Mouse (Mus musculus) myocyte (in vitro differentiated cells): ENCODE measurements around the gene Tmem191c.

Experiments
- E2F4 ChIP-seq: IDR thresholded peaks from one replicate; pipeline ENCODE4 v1.6.1; 2011; ENCODE audit warnings: mild to moderate bottlenecking, control low read depth, moderate library complexity; ENCODE audit not compliant: insufficient read depth
- MAX ChIP-seq: IDR thresholded peaks from one replicate; pipeline ENCODE4 v1.6.1; 2011; ENCODE audit warnings: low read depth, mild to moderate bottlenecking, control low read depth
- MYOG ChIP-seq, 3 experiments: IDR thresholded peaks; one replicate each; pipeline ENCODE4 v1.6.1; 2011; ENCODE audit warnings: control low read depth in 2 of 3, low read depth in 2 of 3, mild to moderate bottlenecking in 2 of 3; ENCODE audit not compliant: insufficient read length in 2 of 3, control insufficient read depth in 1 of 3, insufficient read depth in 1 of 3
- POLR2A ChIP-seq: IDR thresholded peaks from one replicate; pipeline ENCODE4 v1.6.1; 2011; ENCODE audit warnings: low read depth, mild to moderate bottlenecking, control low read depth, moderate library complexity; ENCODE audit not compliant: insufficient read length
- TCF12 ChIP-seq: IDR thresholded peaks from one replicate; pipeline ENCODE4 v1.6.1; 2011; ENCODE audit warnings: mild to moderate bottlenecking, control low read depth; ENCODE audit not compliant: poor library complexity, insufficient read depth, severe bottlenecking
- USF1 ChIP-seq: IDR thresholded peaks from one replicate; pipeline ENCODE4 v1.6.1; 2011; ENCODE audit warnings: low read depth, mild to moderate bottlenecking, control low read depth, moderate library complexity

DNA sequence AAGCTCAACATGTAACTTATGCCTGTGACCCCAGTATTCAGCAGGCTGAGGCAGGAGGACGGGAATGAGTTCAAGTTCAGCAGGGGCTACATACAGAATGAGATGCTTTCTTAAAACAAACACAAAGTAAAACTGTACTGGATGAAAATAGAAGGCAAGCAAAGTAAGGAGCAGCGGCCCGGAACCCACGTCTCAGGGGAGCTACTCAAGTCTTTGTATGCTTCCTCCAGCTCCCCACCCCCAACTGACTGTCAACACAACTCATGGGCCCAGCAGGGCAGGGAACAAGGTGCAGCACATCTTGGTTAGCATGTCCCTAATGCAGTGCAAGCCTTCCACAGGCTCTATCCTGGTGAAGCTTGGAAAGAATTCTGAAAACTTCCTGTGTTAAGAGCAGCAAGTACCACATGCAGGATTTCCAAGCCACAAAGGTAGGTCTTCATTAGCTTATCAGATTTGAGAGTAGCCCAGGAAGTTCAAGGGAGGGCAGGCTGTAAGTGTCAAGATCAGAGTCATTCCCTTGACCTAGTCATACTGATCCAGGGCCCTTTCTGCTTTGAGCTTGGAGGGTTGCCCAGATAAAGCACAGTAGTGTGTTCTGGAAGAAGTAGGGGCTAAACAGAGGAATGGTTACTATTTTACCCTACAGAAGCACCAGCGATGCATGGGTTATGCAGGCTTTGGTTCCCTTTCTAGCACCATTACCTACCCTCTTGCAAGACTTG, 27.8 kb downstream of the Tmem191c start:
- TF ChIP-seq MAX, result no peak
- no peak for TF ChIP-seq E2F4
- TF ChIP-seq MYOG (IDR thresholded peaks at IDR 0.05; ENCODE audit: control insufficient read depth in 1 of 3, insufficient read depth in 1 of 3, insufficient read length in 2 of 3, low read depth in 2 of 3), result no peak
- no peak for TF ChIP-seq USF1
- TF ChIP-seq POLR2A, result no peak
- TF ChIP-seq TCF12, result no peak
